Mouse (Mus musculus) kidney, embryonic 14.5 days (tissue): Measurements from ENCODE around the gene Dusp13. TPM values are rescaled to one million over a fixed set of nuclear protein-coding genes. Genes with fewer than 3 reads are reported as not detected.

Source experiments
- ATAC-seq: fragments of 200-750 bp; cut with Nextera tagmentation; 2 replicates; pipeline ENCODE4 v1.8.0; 2017; ENCODE audit warnings: moderate number of reproducible peaks, mild to moderate bottlenecking, moderate TSS enrichment, moderate library complexity; ENCODE audit not compliant: low FRiP score, low TSS enrichment
- H3K27ac ChIP-seq: fragments of 300-500 bp; sonication (generic); 2 replicates; pipeline ENCODE4 v1.5.1; 2014; ENCODE audit warnings: low read depth, mild to moderate bottlenecking, low read length, moderate library complexity, mixed read lengths
- H3K27me3 ChIP-seq: fragments of 300-500 bp; sonication (generic); 2 replicates; pipeline ENCODE4 v1.6.1; 2014; ENCODE audit warnings: mild to moderate bottlenecking, low read length; ENCODE audit not compliant: control insufficient read depth, insufficient read depth
- H3K36me3 ChIP-seq: fragments of 300-500 bp; sonication (generic); 2 replicates; pipeline ENCODE4 v1.6.1; 2014; ENCODE audit warnings: low read length, mixed read lengths; ENCODE audit not compliant: control insufficient read depth, insufficient read depth
- H3K4me1 ChIP-seq: fragments of 300-500 bp; sonication (generic); 2 replicates; pipeline ENCODE4 v1.6.1; 2014; ENCODE audit warnings: low read length, mixed read lengths; ENCODE audit not compliant: control insufficient read depth, insufficient read depth
- H3K4me2 ChIP-seq: fragments of 300-500 bp; sonication (generic); replicated peaks from 2 replicates; pipeline ENCODE4 v1.6.1; 2014; ENCODE audit warnings: low read depth, mild to moderate bottlenecking, low read length
- H3K4me3 ChIP-seq: fragments of 300-500 bp; sonication (generic); 2 replicates; pipeline ENCODE4 v1.5.1; 2014; ENCODE audit warnings: mild to moderate bottlenecking, low read length
- H3K9ac ChIP-seq: fragments of 300-500 bp; sonication (generic); 2 replicates; pipeline ENCODE4 v1.6.1; 2014; ENCODE audit warnings: low read depth, mild to moderate bottlenecking, low read length, moderate library complexity
- H3K9me3 ChIP-seq: fragments of 300-500 bp; sonication (generic); 2 replicates; pipeline ENCODE4 v1.6.1; 2016; ENCODE audit warnings: low read length; ENCODE audit not compliant: control insufficient read depth
- WGBS: fragments of 180-500 bp; shearing (Covaris S2); extraction: QIAGEN DNeasy Blood & Tissue Kit; methylation state at CpG from one replicate; pipeline ENCODE4 v1.1.7; 2014; 5-methylcytosine and 5-hydroxymethylcytosine counted together
- polyA plus RNA-seq: library from polyadenylated mRNA; unstranded; fragments of >200 nt; fragmentation: Nextera tagmentation; extraction: Ambion mirVana; gene quantifications from 2 replicates; pipeline ENCODE4 v1.2.1, GENCODE M21; 2014

Dusp13 gene
- polyA plus RNA-seq, 1 experiment from 2014 or later: not detected

DNA sequence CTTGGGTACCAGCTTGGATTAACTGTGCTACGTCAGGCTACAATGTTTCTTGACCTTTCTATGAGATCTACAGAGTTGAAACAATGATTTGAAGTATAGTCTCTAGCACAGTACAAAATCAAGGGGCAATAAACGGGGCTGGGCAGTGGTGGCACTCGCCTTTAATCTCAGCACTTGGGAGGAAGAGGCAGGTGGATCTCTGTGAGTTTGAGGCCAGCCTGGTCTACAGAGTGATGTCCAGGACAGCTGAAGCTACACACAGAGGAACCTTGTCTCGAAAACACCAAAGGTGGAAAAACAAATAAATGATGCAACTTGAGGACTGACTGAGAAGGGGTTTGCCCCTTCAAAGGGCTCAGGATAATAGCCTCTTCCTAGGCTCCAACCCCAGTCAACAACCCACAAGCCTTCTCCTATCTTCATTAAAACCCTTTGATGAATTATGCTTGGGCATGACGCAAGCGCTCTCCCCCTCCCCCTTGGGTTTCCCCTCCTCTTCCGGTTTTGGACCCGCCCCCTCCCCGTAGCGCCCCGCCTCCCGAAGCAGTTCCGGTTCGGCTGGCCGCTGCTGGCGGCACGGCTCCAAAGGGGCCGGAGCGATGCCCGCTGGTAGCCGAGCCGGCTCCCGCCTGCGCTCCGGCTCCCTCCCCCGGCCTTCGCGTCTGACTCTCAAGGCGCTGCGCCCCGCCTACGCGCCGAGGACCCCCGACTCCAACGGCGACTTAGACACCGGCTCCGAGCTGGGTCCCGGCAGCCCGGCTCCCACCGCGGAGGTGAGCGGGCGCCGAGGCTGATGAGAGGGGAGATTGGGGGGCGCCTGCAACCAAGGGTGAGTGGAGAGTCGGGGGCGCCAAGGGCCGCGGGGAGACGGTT lies 737 bp downstream of the Dusp13 start, which contains the start of gene Samd8:
Gene Samd8, plus strand, starts transcription at position 524 of the 873 bp plus-strand sequence.
- ATAC-seq: peak; percentile 82
- H3K27ac ChIP-seq: peak within 1 kb of the TSS; percentile 88
- no peaks in the 10 kb centered on the region for H3K27me3 ChIP-seq
- H3K4me1 ChIP-seq: peaks cover 8% of the 10 kb centered on the region
- WGBS: 6% methylated on average over 52 of the region's 52 CpGs
- no peaks in the 10 kb centered on the region for H3K9me3 ChIP-seq
- H3K4me2 ChIP-seq: peak within 1 kb of the TSS; percentile 78
- peak within 1 kb of the TSS; percentile 88 for H3K4me3 ChIP-seq
- H3K36me3 ChIP-seq: no peaks in the 10 kb centered on the region
- H3K9ac ChIP-seq: peak within 1 kb of the TSS; percentile 84

DNA sequence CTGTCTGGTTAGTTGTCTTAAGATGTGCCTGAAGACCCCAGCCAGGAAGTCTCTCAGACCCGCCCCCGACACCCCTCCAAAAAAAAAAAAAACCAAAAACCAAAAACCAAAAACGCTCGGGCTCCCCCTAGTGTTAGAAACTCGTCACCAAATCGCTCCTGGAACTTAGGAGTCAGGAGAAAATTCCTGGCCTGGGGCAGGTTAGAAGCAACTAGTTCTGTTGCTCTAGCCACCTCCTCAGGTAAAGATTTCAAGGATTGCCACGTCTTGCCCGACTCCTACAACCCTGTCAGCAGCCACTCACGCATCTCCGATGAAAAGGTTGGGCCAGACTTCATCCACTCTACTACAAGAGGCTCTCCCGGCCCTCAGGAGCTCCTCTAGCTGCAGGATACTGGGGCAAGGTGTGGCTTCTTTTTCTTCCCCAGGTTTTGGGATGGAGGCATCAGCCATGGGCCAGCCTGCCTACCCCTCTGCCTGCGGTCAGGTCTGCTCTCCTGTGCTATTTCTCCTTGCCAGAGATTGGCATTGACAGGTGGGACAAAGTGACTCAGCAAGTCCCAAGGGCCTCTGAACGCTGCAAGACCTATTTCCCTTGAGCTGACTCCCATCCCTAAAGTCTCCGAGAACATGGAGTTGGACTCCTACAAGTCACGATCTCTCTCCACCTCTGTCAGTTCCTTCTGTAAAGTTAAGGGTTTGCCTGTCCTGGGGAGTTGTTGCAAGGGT lies 2.7 kb downstream of the Dusp13 start:
- Histone ChIP-seq H3K4me3 (no peak overlapping the region), H3K27me3 (no peaks in the 10 kb centered on the region), H3K4me2 (no peak overlapping the region), H3K27ac (no peak overlapping the region), H3K9ac (no peak overlapping the region), H3K9me3 (no peaks in the 10 kb centered on the region), H3K36me3 (no peaks in the 10 kb centered on the region), H3K4me1 (peaks cover 8% of the 10 kb centered on the region)
- ATAC-seq: no peak
- 45% methylated on average over 15 of the region's 15 CpGs for WGBS

DNA sequence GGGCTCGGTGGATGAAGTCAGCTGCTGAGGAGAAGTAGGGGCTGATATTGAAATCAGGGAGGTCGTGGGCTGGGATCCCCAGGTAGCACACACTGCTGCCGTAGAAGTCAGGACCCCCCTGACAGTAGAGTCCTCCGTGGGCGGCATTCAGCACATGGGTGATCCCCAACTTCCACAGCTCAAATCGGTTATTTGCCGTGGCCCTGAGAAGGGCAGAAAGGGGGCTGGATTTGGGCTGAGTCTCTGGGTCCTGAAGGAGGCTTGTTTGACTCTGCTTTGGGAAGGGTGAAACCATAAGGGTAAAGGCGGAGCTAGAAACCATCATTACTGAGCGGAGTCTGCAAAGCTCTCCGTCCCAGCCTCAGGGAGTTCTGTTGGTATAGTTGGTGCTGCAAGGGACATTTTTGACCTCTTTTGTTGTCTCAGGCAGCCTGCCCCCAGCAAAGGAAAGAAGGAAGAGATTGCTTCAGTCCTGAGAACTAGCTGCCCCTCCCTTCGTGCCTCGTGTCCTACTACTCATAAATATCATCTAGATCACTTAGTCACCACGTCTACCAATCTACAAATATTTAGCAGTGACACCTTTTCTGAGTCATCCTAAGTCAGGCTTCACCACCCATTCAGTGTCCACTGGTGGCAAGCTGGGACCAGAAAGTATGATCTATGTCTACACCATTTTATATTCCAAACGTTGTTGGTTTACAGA lies 3.4 kb downstream of the Dusp13 start:
- no peaks in the 10 kb centered on the region for H3K27me3 ChIP-seq
- no peaks in the 10 kb centered on the region for H3K36me3 ChIP-seq
- no peak overlapping the region for H3K9ac ChIP-seq
- H3K4me3 ChIP-seq: no peak overlapping the region
- 69% methylated on average over 14 of the region's 14 CpGs for WGBS
- H3K4me1 ChIP-seq: peaks cover 8% of the 10 kb centered on the region
- no peak overlapping the region for H3K27ac ChIP-seq
- H3K9me3 ChIP-seq: no peaks in the 10 kb centered on the region
- H3K4me2 ChIP-seq: no peak overlapping the region
- no peak for ATAC-seq

DNA sequence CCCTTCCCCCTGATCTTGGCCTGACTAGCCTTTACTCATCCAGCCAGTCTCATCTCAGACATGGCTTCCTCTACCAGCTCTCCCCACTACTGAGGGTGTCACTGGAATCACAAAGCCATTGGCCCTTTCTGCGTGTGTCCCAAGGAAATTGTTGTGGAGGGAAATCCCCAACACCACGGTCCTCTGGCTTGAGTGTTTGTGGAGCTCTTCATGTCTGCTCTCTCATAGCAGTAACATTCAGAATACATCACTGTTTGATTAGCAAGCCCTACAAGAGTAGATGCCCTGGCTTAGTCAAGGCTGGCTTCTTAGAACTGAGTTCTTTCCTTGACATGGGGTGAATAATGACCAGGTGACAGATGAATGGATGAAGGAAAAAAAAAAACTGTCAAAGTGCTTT lies 4.1 kb downstream of the Dusp13 start:
- 86% methylated on average over 2 of the region's 2 CpGs for WGBS
- Histone ChIP-seq H3K9ac (no peak overlapping the region), H3K27me3 (no peaks in the 10 kb centered on the region), H3K4me1 (peaks cover 4% of the 10 kb centered on the region), H3K9me3 (no peaks in the 10 kb centered on the region), H3K27ac (no peak overlapping the region), H3K36me3 (no peaks in the 10 kb centered on the region), H3K4me3 (no peak overlapping the region), H3K4me2 (no peak overlapping the region)
- ATAC-seq: no peak

DNA sequence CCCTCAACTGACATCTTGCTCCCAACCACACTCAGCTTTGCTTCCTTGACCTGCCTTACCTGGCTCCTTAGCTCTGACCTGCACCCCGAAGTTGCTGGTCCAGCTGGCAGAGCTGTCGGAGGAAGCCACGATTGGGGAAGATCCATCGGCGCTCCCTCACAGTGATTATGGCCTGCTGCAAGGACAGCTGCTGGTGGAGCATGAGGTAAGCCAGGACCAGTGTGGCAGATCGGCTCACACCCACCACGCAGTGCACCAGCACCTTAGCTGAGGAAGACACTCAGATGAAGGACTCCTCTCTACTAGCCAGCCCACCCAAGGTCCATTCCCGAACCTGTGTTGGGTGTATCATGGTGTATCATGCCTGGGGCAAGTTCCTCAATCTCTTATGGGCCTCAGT lies 4.7 kb downstream of the Dusp13 start:
- Histone ChIP-seq H3K4me1 (no peaks in the 10 kb centered on the region), H3K36me3 (no peaks in the 10 kb centered on the region), H3K27ac (no peak overlapping the region), H3K4me3 (no peak overlapping the region), H3K27me3 (no peaks in the 10 kb centered on the region), H3K9me3 (no peaks in the 10 kb centered on the region), H3K4me2 (no peak overlapping the region), H3K9ac (no peak overlapping the region)
- ATAC-seq: no peak
- WGBS: 88% methylated on average over 8 of the region's 8 CpGs

DNA sequence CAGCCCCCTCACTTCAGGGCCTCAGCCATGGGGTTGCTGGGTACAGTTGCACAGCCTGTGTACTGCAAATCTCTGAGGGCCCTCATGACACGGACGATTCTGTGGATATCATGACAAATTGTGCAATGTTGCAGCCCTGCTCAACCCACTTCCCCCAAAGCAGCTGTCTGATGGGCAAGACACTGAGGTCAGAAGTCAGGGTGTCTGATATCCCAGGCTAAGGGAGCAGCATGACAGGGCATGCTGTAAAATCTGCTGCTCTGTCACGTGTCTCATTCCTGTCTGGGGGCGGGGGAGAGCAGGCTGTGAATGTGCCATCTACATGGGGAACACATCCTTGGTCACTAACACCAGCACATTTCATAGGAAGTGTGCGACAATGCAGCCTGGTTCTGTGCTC lies 5.8 kb downstream of the Dusp13 start:
- ATAC-seq: no peak
- Histone ChIP-seq H3K4me3 (no peak overlapping the region), H3K27me3 (no peaks in the 10 kb centered on the region), H3K27ac (no peak overlapping the region), H3K9ac (no peak overlapping the region), H3K4me2 (no peak overlapping the region), H3K36me3 (no peaks in the 10 kb centered on the region), H3K4me1 (no peaks in the 10 kb centered on the region), H3K9me3 (no peaks in the 10 kb centered on the region)
- WGBS: 52% methylated on average over 5 of the region's 5 CpGs

DNA sequence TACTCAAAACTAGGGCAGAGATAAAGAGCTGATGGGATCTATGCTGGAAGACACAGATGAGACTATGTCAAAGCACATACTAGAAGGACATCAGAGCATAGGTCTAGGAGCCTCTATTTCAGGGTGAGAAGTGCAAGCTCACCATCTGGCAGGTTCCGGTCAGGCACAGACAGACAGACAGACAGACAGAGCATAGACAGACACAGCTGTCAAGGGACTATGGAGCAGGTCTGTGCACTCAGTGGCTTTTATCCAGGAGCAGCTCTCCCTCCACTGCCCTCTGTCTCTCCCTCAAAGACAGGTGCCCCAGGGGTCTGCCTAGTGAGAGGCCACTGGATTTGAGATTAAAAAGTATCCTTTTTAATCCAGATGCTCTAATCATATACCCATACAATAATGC lies 6.8 kb downstream of the Dusp13 start:
- Histone ChIP-seq H3K27me3 (no peaks in the 10 kb centered on the region), H3K36me3 (no peaks in the 10 kb centered on the region), H3K9ac (no peak overlapping the region), H3K4me2 (no peak overlapping the region), H3K4me3 (no peak overlapping the region), H3K9me3 (no peaks in the 10 kb centered on the region), H3K4me1 (no peaks in the 10 kb centered on the region), H3K27ac (no peak overlapping the region)
- no peak for ATAC-seq
- 78% methylated on average over 1 of the region's 1 CpGs for WGBS

DNA sequence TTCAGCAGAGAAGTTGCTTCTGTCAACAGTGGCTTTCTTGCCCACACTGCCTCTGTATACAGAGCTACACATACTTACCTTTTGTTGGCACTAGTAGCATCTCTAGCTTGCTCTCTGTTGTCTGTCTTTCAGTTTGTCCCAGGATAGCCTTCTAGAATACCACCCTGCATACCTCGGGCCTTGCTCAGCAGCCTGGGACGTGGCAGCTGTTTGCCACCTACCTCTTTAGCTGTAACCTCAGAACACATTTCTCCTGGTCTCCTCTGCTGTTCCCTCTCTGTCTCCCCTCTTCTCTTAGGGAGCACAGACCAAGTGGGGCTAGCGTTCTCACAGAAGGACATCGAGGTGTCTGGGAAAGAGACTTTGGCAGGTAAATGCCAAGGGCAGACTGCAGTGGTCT lies 8.5 kb downstream of the Dusp13 start:
- Histone ChIP-seq H3K9me3 (no peaks in the 10 kb centered on the region), H3K4me1 (no peaks in the 10 kb centered on the region), H3K4me3 (no peak overlapping the region), H3K27ac (no peak overlapping the region), H3K36me3 (no peaks in the 10 kb centered on the region), H3K4me2 (no peak overlapping the region), H3K9ac (no peak overlapping the region), H3K27me3 (no peaks in the 10 kb centered on the region)
- no peak for ATAC-seq
- WGBS: 93% methylated on average over 4 of the region's 4 CpGs
